In the genomic region with DNA sequence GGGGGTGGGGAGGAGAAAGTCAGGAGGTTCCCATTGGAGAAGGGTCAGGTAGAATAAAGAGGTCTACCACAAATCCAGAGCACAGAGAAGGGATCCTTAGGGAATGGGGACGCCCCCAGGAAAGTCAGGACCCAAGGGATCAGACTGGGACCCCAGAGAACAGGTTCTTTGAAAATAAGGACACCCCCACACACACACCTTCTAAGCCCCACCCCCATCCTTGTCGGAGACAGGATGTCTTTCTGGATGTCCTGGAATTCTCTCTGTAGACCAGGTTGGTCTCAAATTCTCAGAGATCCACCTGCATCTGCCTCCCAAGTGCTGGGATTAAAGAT, we compare ENCODE assay signal across 9 mouse cellular contexts. TPM values are rescaled to one million over a fixed set of nuclear protein-coding genes. Genes with fewer than 3 reads are reported as not detected.
DNase-seq lines count a peak whose midpoint lies in the region; ATAC-seq and TF ChIP-seq lines count a peak whose summit lies in the region.
"Had no signal": no experiment of that assay in that cellular context is flagged by ENCODE, and none has a peak within 500 bp of the region (broad histone marks: within the 10 kb centered on the region; RNA-seq: fewer than 3 reads in every experiment).

No protein-coding gene starts in this region.

- H3K4me2 ChIP-seq in heart, embryonic 15.5 days, result peak overlapping the region; percentile 74
- H3K4me2 ChIP-seq in forebrain, embryonic 13.5 days, result peak overlapping the region; percentile 87
- H3K4me2 ChIP-seq in liver, embryonic 15.5 days, result peak overlapping the region; percentile 90

- peak overlapping the region; percentile 78 for H3K4me3 ChIP-seq in heart, embryonic 15.5 days
- H3K4me3 ChIP-seq in heart, adult 2 months, result no peak overlapping the region
- peak overlapping the region; percentile 87; the same call in 1 of the 2 replicates for H3K4me3 ChIP-seq in G1E (ENCODE audit: low read depth, low read length)
- H3K4me3 ChIP-seq in forebrain, embryonic 13.5 days, result peak overlapping the region; percentile 85
- H3K4me3 ChIP-seq in liver, embryonic 15.5 days (replicated peaks), result peak overlapping the region; percentile 93

- TF ChIP-seq POLR2A in heart, adult 2 months (IDR thresholded peaks at IDR 0.05; ENCODE audit: insufficient read depth, low read depth, low read length), result no peak

- peaks cover 4% of the 10 kb centered on the region; the same call in 1 of the 2 replicates for H3K36me3 ChIP-seq in heart, embryonic 15.5 days
- peaks cover 4% of the 10 kb centered on the region for H3K36me3 ChIP-seq in heart, adult 2 months (ENCODE audit: control insufficient read depth, insufficient read depth, low read length)
- H3K36me3 ChIP-seq in G1E (replicated peaks), result peaks cover 36% of the 10 kb centered on the region
- H3K36me3 ChIP-seq in forebrain, embryonic 13.5 days (ENCODE audit: poor library complexity, severe bottlenecking), result peaks cover 17% of the 10 kb centered on the region
- H3K36me3 ChIP-seq in liver, embryonic 15.5 days (replicated peaks), result peaks cover 36% of the 10 kb centered on the region

- H3K79me2 ChIP-seq in heart, adult 2 months (replicated peaks; ENCODE audit: control insufficient read depth, insufficient read depth, low read length), result no peaks in the 10 kb centered on the region

- H3K27ac ChIP-seq in heart, embryonic 15.5 days, result peak overlapping the region; percentile 94; the same call in 1 of the 2 replicates
- H3K27ac ChIP-seq in heart, adult 2 months, result no peak overlapping the region
- H3K27ac ChIP-seq in forebrain, embryonic 13.5 days, result no peak overlapping the region
- H3K27ac ChIP-seq in liver, embryonic 15.5 days (replicated peaks), result peak overlapping the region; percentile 96

- no peaks in the 10 kb centered on the region for H3K27me3 ChIP-seq in heart, embryonic 15.5 days
- H3K27me3 ChIP-seq in heart, adult 2 months (ENCODE audit: control insufficient read depth, insufficient read depth, low read length), result no peaks in the 10 kb centered on the region
- H3K27me3 ChIP-seq in G1E (ENCODE audit: insufficient read depth, low read length), result no peaks in the 10 kb centered on the region
- no peaks in the 10 kb centered on the region for H3K27me3 ChIP-seq in forebrain, embryonic 13.5 days
- no peaks in the 10 kb centered on the region for H3K27me3 ChIP-seq in liver, embryonic 15.5 days

- peaks cover 35% of the 10 kb centered on the region for H3K4me1 ChIP-seq in heart, embryonic 15.5 days (replicated peaks)
- H3K4me1 ChIP-seq in heart, adult 2 months (ENCODE audit: control insufficient read depth, insufficient read depth, low read length), result peaks cover 5% of the 10 kb centered on the region
- H3K4me1 ChIP-seq in G1E (ENCODE audit: insufficient read depth, low read depth, low read length), result peaks cover 52% of the 10 kb centered on the region
- peaks cover 37% of the 10 kb centered on the region for H3K4me1 ChIP-seq in forebrain, embryonic 13.5 days
- peaks cover 58% of the 10 kb centered on the region for H3K4me1 ChIP-seq in liver, embryonic 15.5 days (replicated peaks)

- no peaks in the 10 kb centered on the region for H3K9me3 ChIP-seq in heart, embryonic 15.5 days (replicated peaks)
- H3K9me3 ChIP-seq in G1E (replicated peaks), result no peaks in the 10 kb centered on the region
- no peaks in the 10 kb centered on the region for H3K9me3 ChIP-seq in forebrain, embryonic 13.5 days (replicated peaks)
- no peaks in the 10 kb centered on the region for H3K9me3 ChIP-seq in liver, embryonic 15.5 days (replicated peaks)

- WGBS in heart, embryonic 15.5 days, result 72% methylated on average over 2 of the region's 2 CpGs
- WGBS in heart, adult 2 months, result 62% methylated on average over 2 of the region's 2 CpGs
- 96% methylated on average over 2 of the region's 2 CpGs for whole genome bisulfite sequencing in forebrain, embryonic 13.5 days
- WGBS in liver, embryonic 15.5 days (ENCODE audit: insufficient replicate concordance), result 51% methylated on average over 2 of the region's 2 CpGs

- no peak for DNase-seq in heart, adult 2 months
- no peak for DNase-seq in G1E (ENCODE audit: low spot score)
- no peak for DNase-seq in embryo, embryonic 11 days
- DNase-seq in cerebellum, postnatal 10 days, result no peak
- DNase-seq: lung, adult 2 months had no signal

- intact Hi-C loops in heart, adult 2 months (cut with DNase I), result loop anchor here (2.0 to 10.0 kb wide), 2 partner anchors 51 to 395 kb away; partner anchors contain the start of genes Eif3g and Keap1

- ATAC-seq in heart, embryonic 15.5 days (replicated peaks; ENCODE audit: insufficient number of reproducible peaks, insufficient read depth, low FRiP score, low read depth), result no peak
- no peak for ATAC-seq in G1E (ENCODE audit: extremely low read depth, insufficient number of reproducible peaks, low FRiP score, poor library complexity, severe bottlenecking)
- ATAC-seq in forebrain, embryonic 13.5 days, result no peak
- no peak for ATAC-seq in liver, embryonic 15.5 days (ENCODE audit: insufficient read depth)
- no peak for ATAC-seq in megakaryocyte-erythroid progenitor cell, adult 5-6 weeks (replicated peaks; ENCODE audit: low FRiP score, low TSS enrichment, poor library complexity, severe bottlenecking)

- TF ChIP-seq EP300 in heart, adult 2 months (IDR thresholded peaks at IDR 0.05; ENCODE audit: insufficient read depth, low read depth, low read length), result no peak

- TF ChIP-seq CTCF in heart, adult 2 months (IDR thresholded peaks at IDR 0.05), result no peak
- TF ChIP-seq CTCF in G1E (IDR thresholded peaks at IDR 0.05; ENCODE audit: low read depth, low read length), result no peak

- H3K9ac ChIP-seq in heart, embryonic 15.5 days, result no peak overlapping the region
- H3K9ac ChIP-seq in heart, adult 2 months (ENCODE audit: low read depth, low read length), result no peak overlapping the region
- no peak overlapping the region for H3K9ac ChIP-seq in forebrain, embryonic 13.5 days
- H3K9ac ChIP-seq in liver, embryonic 15.5 days, result peak overlapping the region; percentile 95

RNA-seq across cellular contexts. Expression of gene Kri1, which starts 1.5 kb away (rescaled TPM):
- polyA plus RNA-seq in heart, embryonic 15.5 days (2015; fragmentation: Nextera tagmentation; extraction: Ambion mirVana), result 10.4 and 12.5 TPM in 2 replicates
- total RNA-seq in heart, adult 2 months (2021), result 10 to 100 TPM; 16.3 to 16.8 TPM
- 10.5 and 12.8 TPM in 2 replicates for polyA plus RNA-seq in heart, adult 2 months (2012; rRNA removed)
- total RNA-seq in G1E (2014; fragmentation: Nextera tagmentation), result 45.4 and 52.7 TPM in 2 replicates
- 74.3 and 89.3 TPM in 2 replicates for total RNA-seq in G1E (2017)
- polyA plus RNA-seq in G1E (2012), result 46.2 and 56.6 TPM in 2 replicates
- 15.4 and 20.1 TPM in 2 replicates for polyA plus RNA-seq in forebrain, embryonic 13.5 days (2015; fragmentation: Nextera tagmentation; extraction: Ambion mirVana)
- 6.0 and 6.7 TPM in 2 replicates for polyA plus RNA-seq in liver, embryonic 15.5 days (2015; fragmentation: Nextera tagmentation; extraction: Ambion mirVana)
- total RNA-seq in megakaryocyte-erythroid progenitor cell, adult 5-6 weeks (2014; fragmentation: Nextera tagmentation), result 50.7 and 81.7 TPM in 2 replicates
- total RNA-seq in megakaryocyte-erythroid progenitor cell, adult 5-6 weeks (2017), result 55.3 and 86.3 TPM in 2 replicates

RNA-seq across cellular contexts. Expression of gene Cdkn2d, which starts 1.9 kb away (rescaled TPM):
- polyA plus RNA-seq in heart, embryonic 15.5 days (2015; fragmentation: Nextera tagmentation; extraction: Ambion mirVana), result 88.6 and 96.4 TPM in 2 replicates
- total RNA-seq in heart, adult 2 months (2021), result 10 to 100 TPM; 11.3 to 15.0 TPM
- 25.0 and 32.9 TPM in 2 replicates for polyA plus RNA-seq in heart, adult 2 months (2012; rRNA removed)
- total RNA-seq in G1E (2014; fragmentation: Nextera tagmentation) (15.4 and 35.8 TPM in 2 replicates), G1E (2017) (30.3 and 31.2 TPM in 2 replicates)
- 14.3 and 17.4 TPM in 2 replicates for polyA plus RNA-seq in G1E (2012)
- 85.4 and 88.3 TPM in 2 replicates for polyA plus RNA-seq in forebrain, embryonic 13.5 days (2015; fragmentation: Nextera tagmentation; extraction: Ambion mirVana)
- polyA plus RNA-seq in liver, embryonic 15.5 days (2015; fragmentation: Nextera tagmentation; extraction: Ambion mirVana), result 129 and 144 TPM in 2 replicates
- total RNA-seq in megakaryocyte-erythroid progenitor cell, adult 5-6 weeks (2014; fragmentation: Nextera tagmentation), result 5.7 and 7.4 TPM in 2 replicates
- 8.5 and 11.3 TPM in 2 replicates for total RNA-seq in megakaryocyte-erythroid progenitor cell, adult 5-6 weeks (2017)

RNA-seq across cellular contexts. Expression of gene Ap1m2, which starts 22.8 kb away (rescaled TPM):
- polyA plus RNA-seq in heart, embryonic 15.5 days (2015; fragmentation: Nextera tagmentation; extraction: Ambion mirVana), result 1.8 and 6.9 TPM in 2 replicates
- not detected for total RNA-seq in heart, adult 2 months (2021)
- polyA plus RNA-seq in heart, adult 2 months (2012; rRNA removed), result 1.0 TPM in 1 of 2 replicates, not detected in the other
- total RNA-seq in G1E (2014; fragmentation: Nextera tagmentation) (not detected in 2 replicates), G1E (2017) (0.16 TPM in 1 of 2 replicates, not detected in the other)
- polyA plus RNA-seq in G1E (2012), result not detected in 2 replicates
- 0.39 and 0.52 TPM in 2 replicates for polyA plus RNA-seq in forebrain, embryonic 13.5 days (2015; fragmentation: Nextera tagmentation; extraction: Ambion mirVana)
- polyA plus RNA-seq in liver, embryonic 15.5 days (2015; fragmentation: Nextera tagmentation; extraction: Ambion mirVana), result 0.28 and 0.68 TPM in 2 replicates
- total RNA-seq in megakaryocyte-erythroid progenitor cell, adult 5-6 weeks (2014; fragmentation: Nextera tagmentation), result 0.42 TPM in 1 of 2 replicates, not detected in the other
- total RNA-seq in megakaryocyte-erythroid progenitor cell, adult 5-6 weeks (2017), result not detected in 2 replicates

RNA-seq across cellular contexts. Expression of gene Atg4d, which starts 24.2 kb away (rescaled TPM):
- polyA plus RNA-seq in heart, embryonic 15.5 days (2015; fragmentation: Nextera tagmentation; extraction: Ambion mirVana), result 48.5 and 50.9 TPM in 2 replicates
- 100 to 1,000 TPM in 1 of 2 experiments, 10 to 100 TPM in 1; 88.7 to 100 TPM for total RNA-seq in heart, adult 2 months (2021)
- polyA plus RNA-seq in heart, adult 2 months (2012; rRNA removed), result 60.8 and 72.6 TPM in 2 replicates
- total RNA-seq in G1E (2014; fragmentation: Nextera tagmentation) (7.0 and 14.5 TPM in 2 replicates), G1E (2017) (9.1 and 11.0 TPM in 2 replicates)
- 14.9 and 20.7 TPM in 2 replicates for polyA plus RNA-seq in G1E (2012)
- polyA plus RNA-seq in forebrain, embryonic 13.5 days (2015; fragmentation: Nextera tagmentation; extraction: Ambion mirVana), result 60.2 and 60.3 TPM in 2 replicates
- polyA plus RNA-seq in liver, embryonic 15.5 days (2015; fragmentation: Nextera tagmentation; extraction: Ambion mirVana), result 97.2 and 118 TPM in 2 replicates
- 8.9 and 13.9 TPM in 2 replicates for total RNA-seq in megakaryocyte-erythroid progenitor cell, adult 5-6 weeks (2014; fragmentation: Nextera tagmentation)
- 11.9 and 25.7 TPM in 2 replicates for total RNA-seq in megakaryocyte-erythroid progenitor cell, adult 5-6 weeks (2017)

RNA-seq across cellular contexts. Expression of gene Slc44a2, which starts 31.2 kb away (rescaled TPM):
- 56.8 and 81.4 TPM in 2 replicates for polyA plus RNA-seq in heart, embryonic 15.5 days (2015; fragmentation: Nextera tagmentation; extraction: Ambion mirVana)
- total RNA-seq in heart, adult 2 months (2021), result 10 to 100 TPM; 77.0 to 89.5 TPM
- polyA plus RNA-seq in heart, adult 2 months (2012; rRNA removed), result 86.8 and 148 TPM in 2 replicates
- total RNA-seq in G1E (2014; fragmentation: Nextera tagmentation) (42.2 and 52.7 TPM in 2 replicates), G1E (2017) (35.5 and 35.7 TPM in 2 replicates)
- polyA plus RNA-seq in G1E (2012), result 45.4 and 56.8 TPM in 2 replicates
- 63.6 and 68.3 TPM in 2 replicates for polyA plus RNA-seq in forebrain, embryonic 13.5 days (2015; fragmentation: Nextera tagmentation; extraction: Ambion mirVana)
- 16.7 and 17.6 TPM in 2 replicates for polyA plus RNA-seq in liver, embryonic 15.5 days (2015; fragmentation: Nextera tagmentation; extraction: Ambion mirVana)
- 25.8 and 30.7 TPM in 2 replicates for total RNA-seq in megakaryocyte-erythroid progenitor cell, adult 5-6 weeks (2014; fragmentation: Nextera tagmentation)
- 22.6 and 23.7 TPM in 2 replicates for total RNA-seq in megakaryocyte-erythroid progenitor cell, adult 5-6 weeks (2017)

Comparison
In these comparisons a context has a peak if more than half of its experiments do, and no peak if none do; other contexts are left out.
1. H3K27ac ChIP-seq: peak in heart, embryonic 15.5 days (single experiment) and liver, embryonic 15.5 days (single experiment); none in heart, adult 2 months (single experiment) and forebrain, embryonic 13.5 days (single experiment).
2. Peak in every context shown above with its lines, with median percentiles within 50 percentile points of each other: H3K4me2 ChIP-seq.